Mouse (Mus musculus) liver, embryonic 15.5 days (tissue): ENCODE measurements at regions not wholly inside any gene's neighbourhood (a gene's known extent, or its start where the extent isn't known, plus 50 kb on each side); places are given as distances from the start of the nearest gene placed in this dataset.

Experiments
- ATAC-seq: fragments of 200-750 bp; cut with Nextera tagmentation; 2 replicates; pipeline ENCODE4 v1.8.0; 2017; ENCODE audit warnings: moderate number of reproducible peaks, mild to moderate bottlenecking, moderate library complexity; ENCODE audit not compliant: insufficient read depth
- H3K27ac ChIP-seq: fragments of 300-500 bp; sonication (generic); replicated peaks from 2 replicates; pipeline ENCODE4 v1.5.1; 2015; ENCODE audit warnings: mild to moderate bottlenecking, inconsistent platforms
- H3K27me3 ChIP-seq: fragments of 300-500 bp; sonication (generic); 2 replicates; pipeline ENCODE4 v1.6.1; 2015; ENCODE audit warnings: mild to moderate bottlenecking, inconsistent platforms
- H3K36me3 ChIP-seq: fragments of 300-500 bp; sonication (generic); replicated peaks from 2 replicates; pipeline ENCODE4 v1.6.1; 2015; ENCODE audit warnings: moderate library complexity, mild to moderate bottlenecking, inconsistent platforms
- H3K4me1 ChIP-seq: fragments of 300-500 bp; sonication (generic); replicated peaks from 2 replicates; pipeline ENCODE4 v1.6.1; 2015; ENCODE audit warnings: inconsistent platforms
- H3K4me2 ChIP-seq: fragments of 300-500 bp; sonication (generic); 2 replicates; pipeline ENCODE4 v1.6.1; 2015; ENCODE audit warnings: moderate library complexity, mild to moderate bottlenecking, inconsistent platforms
- H3K4me3 ChIP-seq: fragments of 300-500 bp; sonication (generic); replicated peaks from 2 replicates; pipeline ENCODE4 v1.5.1; 2015; ENCODE audit warnings: mild to moderate bottlenecking, inconsistent platforms
- H3K9ac ChIP-seq: fragments of 300-500 bp; sonication (generic); 2 replicates; pipeline ENCODE4 v1.6.1; 2015; ENCODE audit warnings: moderate library complexity, mild to moderate bottlenecking, inconsistent platforms
- H3K9me3 ChIP-seq: fragments of 300-500 bp; sonication (generic); replicated peaks from 2 replicates; pipeline ENCODE4 v1.6.1; 2016; ENCODE audit warnings: inconsistent platforms
- WGBS: fragments of 180-500 bp; shearing (Covaris S2); methylation state at CpG from one replicate; pipeline ENCODE4 v1.1.7; 2015; ENCODE audit warnings: mixed read lengths; ENCODE audit not compliant: insufficient replicate concordance; 5-methylcytosine and 5-hydroxymethylcytosine counted together

- Histone ChIP-seq H3K4me2 (no peak overlapping the region), H3K27ac (no peak overlapping the region), H3K9me3 (no peaks in the 10 kb centered on the region), H3K9ac (no peak overlapping the region), H3K36me3 (no peaks in the 10 kb centered on the region), H3K4me1 (no peaks in the 10 kb centered on the region), H3K27me3 (no peaks in the 10 kb centered on the region), H3K4me3 (no peak overlapping the region)
- 28% methylated on average over 1 of the region's 1 CpGs for WGBS
- ATAC-seq: no peak
Measured at GRCm38 (mm10) chr1:90440638-90441037, 162.1 kb upstream of the Cops8 start.

- ATAC-seq: no peak
- Histone ChIP-seq H3K27ac (no peak overlapping the region), H3K9ac (no peak overlapping the region), H3K4me2 (no peak overlapping the region), H3K27me3 (no peaks in the 10 kb centered on the region), H3K4me3 (no peak overlapping the region), H3K9me3 (no peaks in the 10 kb centered on the region), H3K4me1 (no peaks in the 10 kb centered on the region), H3K36me3 (no peaks in the 10 kb centered on the region)
- WGBS: 56% methylated on average over 10 of the region's 10 CpGs
Measured at GRCm38 (mm10) chr1:90441134-90441868, 161.5 kb upstream of the Cops8 start.

- 58% methylated on average over 19 of the region's 19 CpGs for WGBS
- no peaks in the 10 kb centered on the region for H3K27me3 ChIP-seq
- ATAC-seq: no peak
Measured at GRCm38 (mm10) chr1:90442250-90443240, 160.2 kb upstream of the Cops8 start.

GRCm38 (mm10) chr1:90449571-90450226, 153.1 kb upstream of the Cops8 start:
- H3K4me1 ChIP-seq: no peaks in the 10 kb centered on the region
- H3K27me3 ChIP-seq: no peaks in the 10 kb centered on the region
- no peak overlapping the region for H3K9ac ChIP-seq
- H3K4me3 ChIP-seq: no peak overlapping the region
- H3K27ac ChIP-seq: no peak overlapping the region
- H3K4me2 ChIP-seq: no peak overlapping the region
- H3K36me3 ChIP-seq: no peaks in the 10 kb centered on the region
- 58% methylated on average over 7 of the region's 7 CpGs for WGBS
- ATAC-seq: no peak
- no peaks in the 10 kb centered on the region for H3K9me3 ChIP-seq

More at GRCm38 (mm10) chr1:90442250-90443240, 160.2 kb upstream of the Cops8 start:
- no peaks in the 10 kb centered on the region for H3K9me3 ChIP-seq
- no peak overlapping the region for H3K4me2 ChIP-seq
- no peaks in the 10 kb centered on the region for H3K36me3 ChIP-seq
- H3K4me1 ChIP-seq: no peaks in the 10 kb centered on the region
- H3K27ac ChIP-seq: no peak overlapping the region
- no peak overlapping the region for H3K9ac ChIP-seq
- H3K4me3 ChIP-seq: no peak overlapping the region

- no peak for ATAC-seq
- 50% methylated on average over 6 of the region's 6 CpGs for WGBS
- H3K9ac ChIP-seq: no peak overlapping the region
- no peak overlapping the region for H3K4me3 ChIP-seq
- H3K9me3 ChIP-seq: no peaks in the 10 kb centered on the region
- no peak overlapping the region for H3K4me2 ChIP-seq
- no peaks in the 10 kb centered on the region for H3K27me3 ChIP-seq
- H3K27ac ChIP-seq: no peak overlapping the region
- no peaks in the 10 kb centered on the region for H3K36me3 ChIP-seq
- H3K4me1 ChIP-seq: no peaks in the 10 kb centered on the region
Measured at GRCm38 (mm10) chr1:90451942-90452557, 150.7 kb upstream of the Cops8 start.

GRCm38 (mm10) chr1:90454263-90454662, 148.5 kb upstream of the Cops8 start:
- Histone ChIP-seq H3K9me3 (no peaks in the 10 kb centered on the region), H3K27ac (no peak overlapping the region), H3K4me2 (no peak overlapping the region), H3K9ac (no peak overlapping the region), H3K27me3 (no peaks in the 10 kb centered on the region), H3K4me1 (no peaks in the 10 kb centered on the region), H3K4me3 (no peak overlapping the region), H3K36me3 (no peaks in the 10 kb centered on the region)
- 70% methylated on average over 7 of the region's 7 CpGs for WGBS
- no peak for ATAC-seq

- H3K4me2 ChIP-seq: no peak overlapping the region
- H3K27me3 ChIP-seq: no peaks in the 10 kb centered on the region
- no peak for ATAC-seq
- no peaks in the 10 kb centered on the region for H3K36me3 ChIP-seq
- H3K9ac ChIP-seq: no peak overlapping the region
- H3K4me3 ChIP-seq: no peak overlapping the region
- no peaks in the 10 kb centered on the region for H3K4me1 ChIP-seq
- 46% methylated on average over 9 of the region's 9 CpGs for WGBS
- no peaks in the 10 kb centered on the region for H3K9me3 ChIP-seq
- no peak overlapping the region for H3K27ac ChIP-seq
Measured at GRCm38 (mm10) chr1:90457396-90457795, 145.4 kb upstream of the Cops8 start.

GRCm38 (mm10) chr1:90458176-90458575, 144.6 kb upstream of the Cops8 start:
- no peaks in the 10 kb centered on the region for H3K9me3 ChIP-seq
- no peak for ATAC-seq
- no peak overlapping the region for H3K4me2 ChIP-seq
- no peaks in the 10 kb centered on the region for H3K27me3 ChIP-seq
- H3K4me1 ChIP-seq: no peaks in the 10 kb centered on the region
- H3K36me3 ChIP-seq: no peaks in the 10 kb centered on the region
- H3K9ac ChIP-seq: no peak overlapping the region
- H3K4me3 ChIP-seq: no peak overlapping the region
- WGBS: 66% methylated on average over 8 of the region's 8 CpGs
- no peak overlapping the region for H3K27ac ChIP-seq

- H3K4me1 ChIP-seq: no peaks in the 10 kb centered on the region
- H3K4me3 ChIP-seq: no peak overlapping the region
- H3K27ac ChIP-seq: no peak overlapping the region
- H3K36me3 ChIP-seq: no peaks in the 10 kb centered on the region
- no peaks in the 10 kb centered on the region for H3K9me3 ChIP-seq
- WGBS: 49% methylated on average over 1 of the region's 1 CpGs
- H3K9ac ChIP-seq: no peak overlapping the region
- no peak for ATAC-seq
- H3K27me3 ChIP-seq: no peaks in the 10 kb centered on the region
- H3K4me2 ChIP-seq: no peak overlapping the region
Measured at GRCm38 (mm10) chr1:90461699-90462098, 141.1 kb upstream of the Cops8 start.

GRCm38 (mm10) chr1:90463302-90463701, 139.5 kb upstream of the Cops8 start:
- WGBS: 34% methylated on average over 6 of the region's 6 CpGs
- no peaks in the 10 kb centered on the region for H3K9me3 ChIP-seq
- no peak overlapping the region for H3K27ac ChIP-seq
- H3K9ac ChIP-seq: no peak overlapping the region
- no peaks in the 10 kb centered on the region for H3K27me3 ChIP-seq
- H3K4me1 ChIP-seq: no peaks in the 10 kb centered on the region
- H3K4me3 ChIP-seq: no peak overlapping the region
- no peak for ATAC-seq
- no peaks in the 10 kb centered on the region for H3K36me3 ChIP-seq
- no peak overlapping the region for H3K4me2 ChIP-seq

- ATAC-seq: no peak
- no peak overlapping the region for H3K4me3 ChIP-seq
- H3K9me3 ChIP-seq: no peaks in the 10 kb centered on the region
- no peaks in the 10 kb centered on the region for H3K36me3 ChIP-seq
- H3K27me3 ChIP-seq: no peaks in the 10 kb centered on the region
- H3K4me1 ChIP-seq: no peaks in the 10 kb centered on the region
- WGBS: 55% methylated on average over 9 of the region's 9 CpGs
- H3K27ac ChIP-seq: no peak overlapping the region
- H3K4me2 ChIP-seq: no peak overlapping the region
- no peak overlapping the region for H3K9ac ChIP-seq
Measured at GRCm38 (mm10) chr1:90467646-90468045, 135.1 kb upstream of the Cops8 start.
